Mouse (Mus musculus) heart, embryonic 11.5 days (tissue): ENCODE measurements at regions not wholly inside any gene's neighbourhood (a gene's known extent, or its start where the extent isn't known, plus 50 kb on each side); places are given as distances from the start of the nearest gene placed in this dataset.

Experiments used
- ATAC-seq: fragments of 200-750 bp; cut with Nextera tagmentation; replicated peaks from 2 replicates; pipeline ENCODE4 v1.8.0; 2017; ENCODE audit warnings: moderate library complexity; ENCODE audit not compliant: insufficient number of reproducible peaks, low FRiP score, low TSS enrichment
- H3K27ac ChIP-seq: fragments of 300-500 bp; sonication (generic); 2 replicates; pipeline ENCODE4 v1.5.1; 2014; ENCODE audit warnings: mild to moderate bottlenecking, low read depth, low read length
- H3K27me3 ChIP-seq: fragments of 300-500 bp; sonication (generic); 2 replicates; pipeline ENCODE4 v1.6.1; 2014; ENCODE audit warnings: mild to moderate bottlenecking, low read length, mixed read lengths; ENCODE audit not compliant: control insufficient read depth, insufficient read depth
- H3K36me3 ChIP-seq: fragments of 300-500 bp; sonication (generic); 2 replicates; pipeline ENCODE4 v1.6.1; 2014; ENCODE audit warnings: mild to moderate bottlenecking, low read length, moderate library complexity, mixed read lengths; ENCODE audit not compliant: control insufficient read depth, insufficient read depth
- H3K4me1 ChIP-seq: fragments of 300-500 bp; sonication (generic); 2 replicates; pipeline ENCODE4 v1.6.1; 2014; ENCODE audit warnings: low read length; ENCODE audit not compliant: control insufficient read depth, insufficient read depth
- H3K4me2 ChIP-seq: fragments of 300-500 bp; sonication (generic); 2 replicates; pipeline ENCODE4 v1.6.1; 2014; ENCODE audit warnings: mild to moderate bottlenecking, moderate library complexity
- H3K4me3 ChIP-seq: fragments of 300-500 bp; sonication (generic); 2 replicates; pipeline ENCODE4 v1.5.1; 2014; ENCODE audit warnings: low read depth, low read length
- H3K9ac ChIP-seq: fragments of 300-500 bp; sonication (generic); 2 replicates; pipeline ENCODE4 v1.6.1; 2014; ENCODE audit warnings: mild to moderate bottlenecking, low read depth, low read length, moderate library complexity
- H3K9me3 ChIP-seq: fragments of 300-500 bp; sonication (generic); replicated peaks from 2 replicates; pipeline ENCODE4 v1.6.1; 2016; ENCODE audit warnings: low read length; ENCODE audit not compliant: control insufficient read depth
- WGBS: fragments of 180-500 bp; shearing (Covaris S2); extraction: QIAGEN DNeasy Blood & Tissue Kit; methylation state at CpG from one replicate; pipeline ENCODE4 v1.1.7; 2014; ENCODE audit not compliant: insufficient replicate concordance; 5-methylcytosine and 5-hydroxymethylcytosine counted together

DNA sequence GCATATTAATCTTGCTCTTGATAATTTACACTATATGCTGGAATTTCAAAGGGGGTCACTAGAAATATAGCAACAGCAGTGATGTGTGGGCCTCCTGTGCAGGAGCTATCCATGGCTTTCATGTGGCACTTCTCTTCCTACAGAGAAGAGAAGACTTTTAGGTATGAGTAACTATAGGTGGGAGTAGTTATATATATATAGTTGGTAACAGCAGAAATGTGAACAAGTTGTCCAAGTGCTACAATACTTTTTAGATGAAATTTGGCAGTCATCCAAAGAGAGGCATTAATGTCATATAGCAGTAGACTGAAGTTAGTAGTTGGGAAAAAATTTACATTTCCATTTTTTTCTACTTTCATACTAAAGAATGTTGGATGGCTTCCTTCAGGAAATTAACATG lies 593.4 kb upstream of the Slc39a10 start:
- no peaks in the 10 kb centered on the region for H3K27me3 ChIP-seq
- no peak overlapping the region for H3K9ac ChIP-seq
- H3K4me1 ChIP-seq = peaks cover 4% of the 10 kb centered on the region; the same call in 1 of the 2 replicates
- ATAC-seq = no peak
- H3K4me2 ChIP-seq = no peak overlapping the region
- H3K36me3 ChIP-seq = no peaks in the 10 kb centered on the region
- no peaks in the 10 kb centered on the region for H3K9me3 ChIP-seq
- H3K4me3 ChIP-seq = no peak overlapping the region
- H3K27ac ChIP-seq = no peak overlapping the region

DNA sequence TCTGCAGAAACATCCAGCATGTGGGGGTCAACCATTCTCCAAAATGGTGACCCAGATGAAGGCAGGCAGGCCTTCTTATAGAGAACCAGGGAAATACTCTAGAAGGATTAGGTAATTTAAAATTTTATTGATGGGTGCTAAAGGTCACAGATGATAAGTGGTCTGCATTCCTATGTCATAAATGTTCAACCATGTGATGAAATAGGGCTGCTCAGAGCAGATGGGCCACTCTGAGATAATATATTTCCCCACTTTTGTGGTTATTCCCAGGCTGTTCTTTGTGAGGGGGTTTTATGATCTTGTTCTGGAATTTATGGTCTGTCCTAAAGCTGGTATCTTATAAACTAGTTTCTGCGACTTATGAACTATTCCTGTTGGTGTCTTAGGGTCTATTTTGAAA lies 586.4 kb upstream of the Slc39a10 start:
- H3K4me3 ChIP-seq = no peak overlapping the region
- H3K9ac ChIP-seq = no peak overlapping the region
- H3K4me2 ChIP-seq = no peak overlapping the region
- no peak for ATAC-seq
- H3K9me3 ChIP-seq = no peaks in the 10 kb centered on the region
- no peaks in the 10 kb centered on the region for H3K27me3 ChIP-seq
- no peak overlapping the region for H3K27ac ChIP-seq
- no peaks in the 10 kb centered on the region for H3K36me3 ChIP-seq
- H3K4me1 ChIP-seq = no peaks in the 10 kb centered on the region
- 88% methylated on average over 1 of the region's 1 CpGs for WGBS

DNA sequence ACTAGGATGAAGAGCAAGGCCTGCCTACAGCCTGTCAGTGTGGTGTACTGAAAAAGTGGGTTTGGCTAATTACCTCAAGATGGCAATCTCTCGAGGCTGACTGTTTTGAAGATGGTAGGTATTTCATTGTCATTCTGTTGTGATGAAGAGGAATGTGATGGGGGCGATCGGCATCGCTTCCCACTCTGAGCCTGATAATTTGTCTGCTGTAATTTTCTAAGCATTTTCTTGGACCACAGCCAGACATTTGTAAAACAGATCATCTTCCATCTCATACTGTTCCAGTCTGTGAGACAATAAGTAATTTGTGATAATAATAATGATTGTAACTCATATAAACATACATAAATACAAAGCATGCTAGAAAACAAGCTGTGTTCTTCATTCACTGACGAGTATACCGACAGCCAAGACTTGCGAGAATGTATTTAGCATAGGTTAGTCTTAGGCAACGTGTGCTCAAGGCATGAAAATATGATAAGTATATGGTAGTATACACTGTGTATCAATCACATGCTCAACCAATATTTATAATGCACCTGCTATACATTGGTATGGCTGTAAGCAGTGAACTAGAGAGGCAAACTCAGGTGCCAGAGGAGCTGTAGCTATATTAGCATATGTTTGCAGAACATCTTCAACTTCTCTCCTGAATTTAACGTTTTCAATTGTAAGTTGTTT lies 574.1 kb upstream of the Slc39a10 start:
- H3K4me3 ChIP-seq = no peak overlapping the region
- no peak overlapping the region for H3K4me2 ChIP-seq
- no peak overlapping the region for H3K9ac ChIP-seq
- WGBS = 80% methylated on average over 9 of the region's 9 CpGs
- no peaks in the 10 kb centered on the region for H3K9me3 ChIP-seq
- H3K27ac ChIP-seq = no peak overlapping the region
- no peaks in the 10 kb centered on the region for H3K36me3 ChIP-seq
- H3K27me3 ChIP-seq = no peaks in the 10 kb centered on the region
- no peak for ATAC-seq
- no peaks in the 10 kb centered on the region for H3K4me1 ChIP-seq

DNA sequence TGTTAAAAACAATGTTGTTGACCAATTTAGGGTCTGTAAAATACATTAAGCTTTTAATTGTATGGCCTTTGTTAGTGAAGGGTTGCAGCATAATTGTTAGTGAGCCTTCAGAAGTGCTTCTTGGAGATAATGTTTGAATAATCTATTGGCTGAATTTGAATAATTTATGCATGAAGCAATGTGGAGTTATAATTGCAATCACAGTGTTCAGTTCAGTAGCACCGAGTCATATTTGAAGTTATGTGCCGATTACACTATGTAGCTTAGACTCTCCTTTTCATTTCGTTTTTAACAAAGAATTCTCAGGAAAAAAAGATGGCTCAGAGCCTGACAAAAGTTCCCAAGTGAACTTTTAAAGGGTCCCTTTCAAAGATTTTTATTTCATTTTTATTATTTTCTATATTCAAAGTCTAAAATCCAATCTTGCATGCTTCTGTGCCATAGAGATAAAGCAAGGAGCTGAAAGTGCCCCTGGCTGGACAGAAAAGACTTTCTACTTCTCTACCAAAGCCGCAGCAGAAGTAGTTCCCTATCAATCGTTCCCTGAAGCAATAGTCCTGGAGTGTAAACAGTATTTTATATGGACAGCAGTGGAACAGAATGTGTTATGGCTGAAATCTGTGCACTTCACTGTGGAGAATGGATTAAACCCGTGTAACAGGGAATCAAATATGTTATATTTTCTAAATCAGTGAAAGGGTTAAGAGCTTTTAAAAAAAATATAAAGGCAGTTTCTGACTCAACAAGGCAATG lies 556.3 kb upstream of the Slc39a10 start:
- H3K4me1 ChIP-seq = no peaks in the 10 kb centered on the region
- no peaks in the 10 kb centered on the region for H3K27me3 ChIP-seq
- H3K4me3 ChIP-seq = no peak overlapping the region
- H3K9me3 ChIP-seq = no peaks in the 10 kb centered on the region
- no peak overlapping the region for H3K4me2 ChIP-seq
- H3K36me3 ChIP-seq = no peaks in the 10 kb centered on the region
- no peak overlapping the region for H3K27ac ChIP-seq
- H3K9ac ChIP-seq = no peak overlapping the region
- WGBS = 75% methylated on average over 6 of the region's 6 CpGs
- no peak for ATAC-seq

DNA sequence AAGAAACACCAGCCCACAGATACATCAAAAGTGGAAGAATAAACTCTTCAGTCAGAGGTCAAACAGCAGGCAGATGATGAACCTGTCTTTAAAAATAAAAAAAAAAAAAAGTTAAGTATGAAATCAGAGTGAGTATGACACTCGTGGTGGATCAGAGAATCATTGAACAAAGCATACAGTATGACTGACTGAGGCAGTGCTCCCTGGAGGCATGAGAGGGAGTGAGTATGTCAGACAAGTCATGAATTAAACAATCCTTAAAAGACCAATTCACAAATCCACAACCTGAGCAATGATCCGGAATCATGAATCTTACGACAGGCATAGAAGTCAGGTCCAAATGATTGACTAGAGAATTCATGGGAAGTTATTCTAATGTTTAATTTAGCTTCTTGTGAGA lies 555.4 kb upstream of the Slc39a10 start:
- Histone ChIP-seq H3K4me1 (no peaks in the 10 kb centered on the region), H3K27ac (no peak overlapping the region), H3K9ac (no peak overlapping the region), H3K4me2 (no peak overlapping the region), H3K27me3 (no peaks in the 10 kb centered on the region), H3K9me3 (no peaks in the 10 kb centered on the region), H3K4me3 (no peak overlapping the region), H3K36me3 (no peaks in the 10 kb centered on the region)
- ATAC-seq = no peak
- 81% methylated on average over 3 of the region's 3 CpGs for WGBS

DNA sequence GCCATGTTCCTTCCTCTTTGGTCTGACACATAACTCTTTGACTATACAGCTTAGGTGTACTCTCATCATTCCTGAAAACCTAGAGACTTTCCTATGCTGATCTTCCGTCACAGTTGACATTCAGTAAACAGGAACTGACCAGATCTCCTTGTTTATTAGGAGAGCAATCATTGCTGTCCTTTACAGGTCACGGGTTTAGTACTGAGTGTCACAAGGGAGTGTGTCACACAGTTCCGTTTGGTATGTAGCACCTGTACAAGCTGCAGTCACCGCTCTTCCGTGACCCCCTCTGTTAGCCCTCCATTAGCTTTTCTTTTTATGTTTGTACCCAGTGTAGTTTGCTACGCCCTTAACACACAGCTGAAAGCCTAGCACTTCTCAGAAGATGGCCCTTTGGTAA lies 553.4 kb upstream of the Slc39a10 start:
- no peak for ATAC-seq
- WGBS = 68% methylated on average over 6 of the region's 6 CpGs
- Histone ChIP-seq H3K27me3 (no peaks in the 10 kb centered on the region), H3K9ac (no peak overlapping the region), H3K9me3 (no peaks in the 10 kb centered on the region), H3K4me1 (no peaks in the 10 kb centered on the region), H3K36me3 (no peaks in the 10 kb centered on the region), H3K4me3 (no peak overlapping the region), H3K4me2 (no peak overlapping the region), H3K27ac (no peak overlapping the region)

DNA sequence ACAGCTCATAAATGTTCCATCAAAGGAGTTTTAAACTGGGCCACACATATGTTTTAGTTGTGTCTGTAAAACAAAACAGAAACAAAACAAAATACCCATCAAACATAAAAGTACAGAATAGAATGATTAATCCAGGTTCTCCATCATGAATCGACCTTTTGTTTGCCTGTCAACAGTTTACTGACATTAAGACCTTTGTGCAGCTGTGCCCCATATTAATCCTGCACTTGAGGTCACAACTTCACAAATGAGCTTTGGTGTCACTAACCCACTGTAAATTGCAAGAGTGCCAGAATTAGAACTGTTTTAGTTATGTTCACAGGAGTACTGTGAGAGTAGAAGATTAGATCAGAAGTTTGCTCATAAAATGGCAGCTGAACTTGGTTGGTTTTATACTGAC lies 540.2 kb upstream of the Slc39a10 start:
- Histone ChIP-seq H3K27ac (no peak overlapping the region), H3K9ac (no peak overlapping the region), H3K4me3 (no peak overlapping the region), H3K4me2 (no peak overlapping the region), H3K4me1 (no peaks in the 10 kb centered on the region), H3K36me3 (no peaks in the 10 kb centered on the region), H3K9me3 (no peaks in the 10 kb centered on the region), H3K27me3 (no peaks in the 10 kb centered on the region)
- WGBS = 57% methylated on average over 1 of the region's 1 CpGs
- no peak for ATAC-seq

DNA sequence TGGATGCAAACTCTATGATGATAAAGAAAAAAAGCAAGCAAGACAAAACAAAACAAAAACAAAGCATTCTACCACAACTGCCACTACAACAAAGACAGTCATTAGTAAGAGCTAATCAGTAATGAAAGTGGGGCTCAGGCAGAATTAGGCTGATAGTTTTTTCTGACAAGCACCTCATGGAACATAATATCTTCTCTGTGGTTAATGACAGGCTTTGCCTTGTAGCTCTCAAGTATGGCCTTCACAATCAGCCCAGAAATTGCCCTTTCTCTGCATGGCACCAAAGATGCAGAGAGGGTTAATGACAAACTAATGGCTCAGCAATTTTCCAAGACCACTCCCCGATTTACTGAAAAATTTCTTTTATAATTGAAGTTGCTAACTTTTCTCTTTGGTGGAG lies 512.5 kb upstream of the Slc39a10 start:
- no peak for ATAC-seq
- no peaks in the 10 kb centered on the region for H3K27me3 ChIP-seq
- no peaks in the 10 kb centered on the region for H3K36me3 ChIP-seq

DNA sequence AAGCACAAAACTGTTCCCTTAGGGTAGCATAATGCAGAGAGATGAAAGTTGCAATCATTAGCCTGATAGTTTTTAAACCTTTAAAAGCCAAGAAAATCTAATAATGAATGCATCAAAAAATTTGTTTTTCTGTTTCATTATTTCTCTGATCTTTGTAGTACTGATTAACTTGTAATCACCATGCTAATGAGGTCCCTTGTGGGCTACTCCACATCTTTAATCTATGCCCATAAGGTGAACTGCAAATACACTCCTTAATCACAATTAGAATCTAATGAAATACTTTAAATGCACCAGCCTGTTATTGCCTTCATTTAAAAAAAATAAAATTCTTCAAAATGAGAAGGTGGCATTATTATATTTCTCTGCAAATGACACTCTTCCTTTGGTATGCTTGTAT lies 493.9 kb upstream of the Slc39a10 start:
- no peaks in the 10 kb centered on the region for H3K36me3 ChIP-seq
- H3K4me1 ChIP-seq = no peaks in the 10 kb centered on the region
- H3K9me3 ChIP-seq = no peaks in the 10 kb centered on the region
- no peak overlapping the region for H3K4me3 ChIP-seq
- no peak for ATAC-seq
- no peak overlapping the region for H3K4me2 ChIP-seq
- H3K27me3 ChIP-seq = no peaks in the 10 kb centered on the region
- H3K27ac ChIP-seq = no peak overlapping the region
- H3K9ac ChIP-seq = no peak overlapping the region

More for the DNA sequence above, 512.5 kb upstream of the Slc39a10 start:
- WGBS = 72% methylated on average over 1 of the region's 1 CpGs
- H3K4me2 ChIP-seq = no peak overlapping the region
- no peaks in the 10 kb centered on the region for H3K9me3 ChIP-seq
- no peak overlapping the region for H3K27ac ChIP-seq
- no peaks in the 10 kb centered on the region for H3K4me1 ChIP-seq
- no peak overlapping the region for H3K9ac ChIP-seq
- H3K4me3 ChIP-seq = no peak overlapping the region
